Mouse (Mus musculus): ENCODE measurements around the gene Stk11. TPM values are rescaled to one million over a fixed set of nuclear protein-coding genes. Genes with fewer than 3 reads are reported as not detected.

Stk11 gene
- 16.9 and 17.3 TPM in 2 replicates for polyA plus RNA-seq (2015; fragmentation: Nextera tagmentation; extraction: Ambion mirVana)

GRCm38 (mm10) chr10:80115290-80115943 is at the start of gene Stk11:
Stk11 (plus strand) TSS chr10:80115803.
- peak within 1 kb of the TSS; percentile 94 for H3K4me3 ChIP-seq (replicated peaks)
- under 1% methylated on average over 68 of the region's 70 CpGs for WGBS
- 0 out of 2 replicates have a peak, but pooled peaks cover under 1% of the 10 kb centered on the region for H3K27me3 ChIP-seq (replicated peaks)
- no peaks in the 10 kb centered on the region for H3K9me3 ChIP-seq (replicated peaks)
- peaks cover 12% of the 10 kb centered on the region; the same call in 1 of the 2 replicates for H3K36me3 ChIP-seq
- H3K9ac ChIP-seq (replicated peaks), result peak within 1 kb of the TSS; percentile 86
- ATAC-seq (ENCODE audit: low FRiP score), result peak; percentile 97
- peaks cover 49% of the 10 kb centered on the region for H3K4me1 ChIP-seq
- peak within 1 kb of the TSS; percentile 90 for H3K27ac ChIP-seq (replicated peaks)
- peak within 1 kb of the TSS; percentile 93 for H3K4me2 ChIP-seq

GRCm38 (mm10) chr10:80069251-80069650 is 46.4 kb upstream of the Stk11 start:
- H3K4me3 ChIP-seq (replicated peaks), result no peak overlapping the region
- H3K27me3 ChIP-seq (replicated peaks), result no peaks in the 10 kb centered on the region
- H3K9ac ChIP-seq (replicated peaks), result no peak overlapping the region
- no peaks in the 10 kb centered on the region for H3K9me3 ChIP-seq (replicated peaks)
- H3K4me2 ChIP-seq, result no peak overlapping the region
- peaks cover 21% of the 10 kb centered on the region; the same call in 1 of the 2 replicates for H3K36me3 ChIP-seq
- no peak for ATAC-seq (ENCODE audit: low FRiP score)
- WGBS, result 91% methylated on average over 6 of the region's 7 CpGs
- H3K27ac ChIP-seq (replicated peaks), result no peak overlapping the region
- H3K4me1 ChIP-seq, result peaks cover 14% of the 10 kb centered on the region

GRCm38 (mm10) chr10:80069948-80070450 is 45.6 kb upstream of the Stk11 start:
- no peak overlapping the region for H3K4me3 ChIP-seq (replicated peaks)
- no peak overlapping the region for H3K4me2 ChIP-seq
- H3K9ac ChIP-seq (replicated peaks), result no peak overlapping the region
- no peak for ATAC-seq (ENCODE audit: low FRiP score)
- H3K27ac ChIP-seq (replicated peaks), result no peak overlapping the region
- peaks cover 15% of the 10 kb centered on the region; the same call in 1 of the 2 replicates for H3K36me3 ChIP-seq
- H3K27me3 ChIP-seq (replicated peaks), result no peaks in the 10 kb centered on the region
- WGBS, result 85% methylated on average over 4 of the region's 4 CpGs
- H3K4me1 ChIP-seq, result peaks cover 16% of the 10 kb centered on the region
- H3K9me3 ChIP-seq (replicated peaks), result no peaks in the 10 kb centered on the region

- WGBS, result 65% methylated on average over 9 of the region's 9 CpGs
- Histone ChIP-seq H3K9me3 (replicated peaks) (no peaks in the 10 kb centered on the region), H3K27ac (replicated peaks) (peak overlapping the region; percentile 71), H3K27me3 (replicated peaks) (no peaks in the 10 kb centered on the region), H3K9ac (replicated peaks) (no peak overlapping the region), H3K4me3 (replicated peaks) (no peak overlapping the region), H3K4me1 (peaks cover 25% of the 10 kb centered on the region), H3K36me3 (peaks cover 12% of the 10 kb centered on the region; the same call in 1 of the 2 replicates), H3K4me2 (no peak overlapping the region)
- ATAC-seq (ENCODE audit: low FRiP score), result no peak
These were observed 44.6 kb upstream of the Stk11 start for GRCm38 (mm10) chr10:80070837-80071515.

GRCm38 (mm10) chr10:80071516-80071900 is 44.1 kb upstream of the Stk11 start:
- no peak for ATAC-seq (ENCODE audit: low FRiP score)
- Histone ChIP-seq H3K27me3 (replicated peaks) (no peaks in the 10 kb centered on the region), H3K4me1 (peaks cover 25% of the 10 kb centered on the region), H3K4me2 (no peak overlapping the region), H3K36me3 (peaks cover 10% of the 10 kb centered on the region; the same call in 1 of the 2 replicates), H3K9me3 (replicated peaks) (no peaks in the 10 kb centered on the region), H3K4me3 (replicated peaks) (no peak overlapping the region), H3K27ac (replicated peaks) (peak overlapping the region; percentile 71), H3K9ac (replicated peaks) (no peak overlapping the region)
- 84% methylated on average over 3 of the region's 3 CpGs for WGBS

- H3K27ac ChIP-seq (replicated peaks), result no peak overlapping the region
- no peak overlapping the region for H3K9ac ChIP-seq (replicated peaks)
- H3K4me3 ChIP-seq (replicated peaks), result no peak overlapping the region
- WGBS, result 85% methylated on average over 20 of the region's 20 CpGs
- no peaks in the 10 kb centered on the region for H3K9me3 ChIP-seq (replicated peaks)
- no peak for ATAC-seq (ENCODE audit: low FRiP score)
- H3K4me1 ChIP-seq, result peaks cover 25% of the 10 kb centered on the region
- peaks cover 6% of the 10 kb centered on the region; the same call in 1 of the 2 replicates for H3K36me3 ChIP-seq
- H3K27me3 ChIP-seq (replicated peaks), result no peaks in the 10 kb centered on the region
- H3K4me2 ChIP-seq, result no peak overlapping the region
These were observed 42.7 kb upstream of the Stk11 start for GRCm38 (mm10) chr10:80072623-80073489.

- H3K27ac ChIP-seq (replicated peaks), result no peak overlapping the region
- H3K9ac ChIP-seq (replicated peaks), result no peak overlapping the region
- peaks cover 22% of the 10 kb centered on the region for H3K36me3 ChIP-seq
- no peak overlapping the region for H3K4me3 ChIP-seq (replicated peaks)
- H3K4me2 ChIP-seq, result peak overlapping the region; percentile 39
- H3K9me3 ChIP-seq (replicated peaks), result no peaks in the 10 kb centered on the region
- 17% methylated on average over 28 of the region's 28 CpGs for WGBS
- no peaks in the 10 kb centered on the region for H3K27me3 ChIP-seq (replicated peaks)
- no peak for ATAC-seq (ENCODE audit: low FRiP score)
- peaks cover 25% of the 10 kb centered on the region for H3K4me1 ChIP-seq
These were observed 40.6 kb upstream of the Stk11 start for GRCm38 (mm10) chr10:80074813-80075601.

- H3K36me3 ChIP-seq, result peaks cover 31% of the 10 kb centered on the region
- peaks cover 21% of the 10 kb centered on the region for H3K4me1 ChIP-seq
- H3K4me3 ChIP-seq (replicated peaks), result no peak overlapping the region
- no peaks in the 10 kb centered on the region for H3K9me3 ChIP-seq (replicated peaks)
- no peak overlapping the region for H3K4me2 ChIP-seq
- no peak overlapping the region for H3K9ac ChIP-seq (replicated peaks)
- no peak overlapping the region for H3K27ac ChIP-seq (replicated peaks)
- ATAC-seq (ENCODE audit: low FRiP score), result no peak
- H3K27me3 ChIP-seq (replicated peaks), result no peaks in the 10 kb centered on the region
- 47% methylated on average over 1 of the region's 1 CpGs for WGBS
These were observed 39.7 kb upstream of the Stk11 start for GRCm38 (mm10) chr10:80075924-80076323.

GRCm38 (mm10) chr10:80076386-80076785 is 39.2 kb upstream of the Stk11 start:
- Histone ChIP-seq H3K9ac (replicated peaks) (no peak overlapping the region), H3K36me3 (peaks cover 36% of the 10 kb centered on the region), H3K27me3 (replicated peaks) (no peaks in the 10 kb centered on the region), H3K27ac (replicated peaks) (no peak overlapping the region), H3K4me2 (no peak overlapping the region), H3K4me1 (peaks cover 20% of the 10 kb centered on the region), H3K9me3 (replicated peaks) (no peaks in the 10 kb centered on the region), H3K4me3 (replicated peaks) (no peak overlapping the region)
- ATAC-seq (ENCODE audit: low FRiP score), result no peak
- 94% methylated on average over 4 of the region's 4 CpGs for WGBS

GRCm38 (mm10) chr10:80077312-80077711 is 38.3 kb upstream of the Stk11 start:
- H3K27ac ChIP-seq (replicated peaks), result no peak overlapping the region

More at GRCm38 (mm10) chr10:80077312-80077711, 38.3 kb upstream of the Stk11 start:
- 95% methylated on average over 5 of the region's 5 CpGs for WGBS
- Histone ChIP-seq H3K9ac (replicated peaks) (no peak overlapping the region), H3K4me2 (no peak overlapping the region), H3K4me1 (peaks cover 11% of the 10 kb centered on the region; the same call in 1 of the 2 replicates), H3K27me3 (replicated peaks) (no peaks in the 10 kb centered on the region), H3K36me3 (peaks cover 39% of the 10 kb centered on the region), H3K9me3 (replicated peaks) (no peaks in the 10 kb centered on the region), H3K4me3 (replicated peaks) (no peak overlapping the region)
- ATAC-seq (ENCODE audit: low FRiP score), result no peak
